Mouse (Mus musculus): ENCODE results near the gene Trappc3l.

DNA sequence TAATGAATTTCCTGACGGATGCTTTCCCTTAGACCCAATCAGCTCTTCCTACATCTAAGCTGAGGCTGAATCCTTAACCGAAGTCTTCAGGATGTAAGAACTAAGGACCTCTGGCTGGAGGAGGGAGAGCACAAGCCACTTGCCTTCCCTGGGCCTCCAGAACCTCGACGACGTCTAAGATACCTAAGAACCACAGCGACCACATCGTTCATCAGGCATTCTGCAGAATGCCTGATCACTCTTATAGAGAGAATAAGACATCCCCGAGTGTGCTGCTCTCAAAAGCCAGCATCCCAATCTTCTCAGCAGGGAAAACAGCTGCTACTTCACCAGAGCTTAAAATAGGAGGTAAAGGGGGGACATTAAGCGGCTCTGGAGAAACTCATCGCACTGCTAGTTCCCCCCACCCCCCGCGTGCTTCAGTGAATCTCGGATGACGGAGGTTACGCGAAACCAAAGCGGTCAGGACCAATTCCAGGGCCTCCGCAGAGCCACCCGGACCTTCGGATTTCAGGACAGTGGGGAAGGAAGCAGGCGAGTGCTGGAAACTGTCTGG, 18.6 kb upstream of the Trappc3l start:
- TF ChIP-seq POLR2A (IDR thresholded peaks at IDR 0.05; ENCODE audit: low read depth, low read length) (no peak), CTCF (IDR thresholded peaks at IDR 0.05; ENCODE audit: extremely low read depth, insufficient read depth, insufficient read length, insufficient replicate concordance) (no peak)

Data from spleen, adult 2 months (tissue).